Mouse (Mus musculus): ENCODE data around the gene Cacna1b. TPM values are rescaled to one million over a fixed set of nuclear protein-coding genes. Genes with fewer than 3 reads are reported as not detected.

Cacna1b gene
- polyA plus RNA-seq, 1 experiment = 32.9 TPM

DNA sequence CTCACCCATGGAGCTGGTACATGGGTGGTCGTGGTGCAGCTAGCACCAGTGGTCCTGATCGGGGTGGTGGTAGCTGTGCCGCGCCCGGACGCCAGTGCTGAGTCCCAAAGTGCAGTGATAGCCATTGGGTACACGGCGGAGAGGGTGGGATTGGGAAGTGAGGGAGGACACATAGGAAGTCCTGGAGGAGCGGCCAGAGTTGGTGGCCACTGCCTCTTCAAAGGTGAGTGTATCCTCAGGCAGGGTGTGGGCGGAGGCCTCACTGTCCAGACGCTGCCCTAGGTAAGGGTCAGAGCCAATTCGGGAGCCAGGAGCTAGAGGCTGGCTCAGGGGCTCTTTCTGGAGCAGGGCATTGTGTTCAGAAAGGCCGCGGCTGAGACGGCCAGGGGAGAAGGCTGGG lies 156.4 kb downstream of the Cacna1b start:
- no peak overlapping the region for H3K4me3 ChIP-seq (replicated peaks; ENCODE audit: insufficient read depth, low read depth, low read length)
- TF ChIP-seq POLR2A (IDR thresholded peaks at IDR 0.05; ENCODE audit: borderline replicate concordance, insufficient read depth, low read length) = no peak
- TF ChIP-seq CTCF (IDR thresholded peaks at IDR 0.05; ENCODE audit: borderline replicate concordance, insufficient read depth, low read depth, low read length) = no peak
- WGBS = 91% methylated on average over 15 of the region's 15 CpGs
- no peaks in the 10 kb centered on the region for H3K4me1 ChIP-seq (ENCODE audit: control insufficient read depth, insufficient read depth, low read length)
- DNase-seq = no peak
- no peaks in the 10 kb centered on the region for H3K27me3 ChIP-seq (ENCODE audit: control insufficient read depth, insufficient read depth, low read length)
- no peak overlapping the region for H3K27ac ChIP-seq (ENCODE audit: insufficient read depth, low read length)

DNA sequence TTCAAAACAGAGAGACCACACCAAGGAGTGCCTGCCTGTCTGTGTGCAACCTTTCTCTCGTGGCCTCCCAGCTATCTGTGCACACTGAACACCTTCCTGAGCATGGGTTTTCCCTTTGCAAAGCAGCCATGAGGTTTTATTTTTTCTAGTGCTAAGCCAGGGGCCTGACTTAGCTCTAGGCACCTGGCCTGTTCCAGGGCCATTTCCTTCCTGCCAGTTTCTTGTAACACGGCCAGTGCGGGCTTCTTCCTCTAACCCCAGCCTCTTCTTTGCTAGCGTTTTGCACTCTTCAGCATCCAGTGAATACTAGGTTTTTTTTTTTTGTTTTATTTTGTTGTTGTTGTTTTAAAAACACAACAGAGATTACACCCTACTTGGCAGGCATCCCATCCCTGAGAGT lies 157.9 kb downstream of the Cacna1b start:
- WGBS = 76% methylated on average over 4 of the region's 4 CpGs
- no peak for DNase-seq
- H3K4me3 ChIP-seq (replicated peaks; ENCODE audit: insufficient read depth, low read depth, low read length) = no peak overlapping the region
- TF ChIP-seq POLR2A (IDR thresholded peaks at IDR 0.05; ENCODE audit: borderline replicate concordance, insufficient read depth, low read length) (no peak), CTCF (IDR thresholded peaks at IDR 0.05; ENCODE audit: borderline replicate concordance, insufficient read depth, low read depth, low read length) (no peak)
- no peaks in the 10 kb centered on the region for H3K4me1 ChIP-seq (ENCODE audit: control insufficient read depth, insufficient read depth, low read length)
- H3K27ac ChIP-seq (ENCODE audit: insufficient read depth, low read length) = no peak overlapping the region
- no peaks in the 10 kb centered on the region for H3K27me3 ChIP-seq (ENCODE audit: control insufficient read depth, insufficient read depth, low read length)

DNA sequence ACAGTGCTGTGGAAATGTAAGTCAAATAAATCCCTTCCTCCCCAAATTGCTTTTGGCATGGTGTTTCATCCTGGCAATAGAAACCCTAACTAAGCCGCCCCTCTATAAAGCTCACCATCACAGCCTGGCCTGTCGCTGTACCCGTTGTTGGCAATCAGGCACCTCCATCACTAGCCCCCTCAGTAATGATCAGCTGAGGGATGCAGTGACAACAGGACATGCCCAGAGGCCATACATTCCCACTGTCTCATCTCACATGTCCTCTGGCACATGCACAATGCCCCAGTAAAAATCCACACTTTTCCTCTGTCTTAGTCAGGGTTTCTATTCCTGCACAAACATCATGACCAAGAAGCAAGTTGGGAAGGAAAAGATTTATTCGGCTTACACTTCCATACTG lies 173.5 kb downstream of the Cacna1b start:
- Histone ChIP-seq H3K4me1 (ENCODE audit: control insufficient read depth, insufficient read depth, low read length) (no peaks in the 10 kb centered on the region; the same call in 1 of the 2 replicates), H3K27ac (ENCODE audit: insufficient read depth, low read length) (no peak overlapping the region), H3K27me3 (ENCODE audit: control insufficient read depth, insufficient read depth, low read length) (no peaks in the 10 kb centered on the region), H3K4me3 (replicated peaks; ENCODE audit: insufficient read depth, low read depth, low read length) (no peak overlapping the region)
- no peak for TF ChIP-seq POLR2A (IDR thresholded peaks at IDR 0.05; ENCODE audit: borderline replicate concordance, insufficient read depth, low read length)
- WGBS = 58% methylated on average over 4 of the region's 4 CpGs
- DNase-seq = no peak

- Histone ChIP-seq H3K4me1 (ENCODE audit: control insufficient read depth, insufficient read depth, low read length) (no peaks in the 10 kb centered on the region; the same call in 1 of the 2 replicates), H3K4me3 (replicated peaks; ENCODE audit: insufficient read depth, low read depth, low read length) (no peak overlapping the region), H3K27me3 (ENCODE audit: control insufficient read depth, insufficient read depth, low read length) (no peaks in the 10 kb centered on the region), H3K27ac (ENCODE audit: insufficient read depth, low read length) (no peak overlapping the region)
- DNase-seq = no peak
- TF ChIP-seq POLR2A (IDR thresholded peaks at IDR 0.05; ENCODE audit: borderline replicate concordance, insufficient read depth, low read length) = no peak
- no peak for TF ChIP-seq CTCF (IDR thresholded peaks at IDR 0.05; ENCODE audit: borderline replicate concordance, insufficient read depth, low read depth, low read length)
Measured at GRCm38 (mm10) chr2:24587999-24588398, 175.0 kb downstream of the Cacna1b start.

- peak; percentile 54; the same call in 1 of the 2 replicates for TF ChIP-seq CTCF (IDR thresholded peaks at IDR 0.05; ENCODE audit: borderline replicate concordance, insufficient read depth, low read depth, low read length)
- no peak for TF ChIP-seq POLR2A (IDR thresholded peaks at IDR 0.05; ENCODE audit: borderline replicate concordance, insufficient read depth, low read length)
- H3K27me3 ChIP-seq (ENCODE audit: control insufficient read depth, insufficient read depth, low read length) = no peaks in the 10 kb centered on the region
- 20% methylated on average over 3 of the region's 3 CpGs for WGBS
- peak; percentile 20 to 37 for DNase-seq
- no peaks in the 10 kb centered on the region for H3K4me1 ChIP-seq (ENCODE audit: control insufficient read depth, insufficient read depth, low read length)
- no peak overlapping the region for H3K27ac ChIP-seq (ENCODE audit: insufficient read depth, low read length)
- no peak overlapping the region for H3K4me3 ChIP-seq (replicated peaks; ENCODE audit: insufficient read depth, low read depth, low read length)
Measured at GRCm38 (mm10) chr2:24574616-24575015, 188.3 kb downstream of the Cacna1b start.

GRCm38 (mm10) chr2:24570917-24571316 lies 192.0 kb downstream of the Cacna1b start:
- Histone ChIP-seq H3K4me3 (replicated peaks; ENCODE audit: insufficient read depth, low read depth, low read length) (no peak overlapping the region), H3K27ac (ENCODE audit: insufficient read depth, low read length) (no peak overlapping the region), H3K27me3 (ENCODE audit: control insufficient read depth, insufficient read depth, low read length) (no peaks in the 10 kb centered on the region), H3K4me1 (ENCODE audit: control insufficient read depth, insufficient read depth, low read length) (no peaks in the 10 kb centered on the region)
- DNase-seq = no peak
- WGBS = 93% methylated on average over 1 of the region's 1 CpGs
- TF ChIP-seq POLR2A (IDR thresholded peaks at IDR 0.05; ENCODE audit: borderline replicate concordance, insufficient read depth, low read length) (no peak), CTCF (IDR thresholded peaks at IDR 0.05; ENCODE audit: borderline replicate concordance, insufficient read depth, low read depth, low read length) (no peak)

DNA sequence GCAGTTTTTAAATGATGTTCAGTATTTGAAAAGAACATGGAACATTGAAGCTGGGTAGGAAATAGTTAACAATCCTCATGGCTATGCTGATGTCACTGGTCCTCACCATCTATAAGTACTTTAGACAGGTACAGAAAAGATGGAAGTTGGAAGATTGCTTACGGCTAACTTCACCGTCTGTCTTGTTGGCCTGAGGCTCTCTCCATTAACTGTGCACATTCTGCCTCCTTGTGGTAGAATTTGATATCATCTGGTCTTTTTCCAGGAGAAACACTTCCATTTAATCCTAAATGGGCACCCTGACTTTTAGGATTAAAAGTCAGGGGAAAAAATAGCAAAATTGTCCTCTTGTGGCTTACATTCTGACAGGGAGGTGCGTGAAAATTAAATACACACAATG lies 194.4 kb downstream of the Cacna1b start:
- no peaks in the 10 kb centered on the region for H3K27me3 ChIP-seq (ENCODE audit: control insufficient read depth, insufficient read depth, low read length)
- H3K27ac ChIP-seq (ENCODE audit: insufficient read depth, low read length) = no peak overlapping the region
- 23% methylated on average over 3 of the region's 3 CpGs for WGBS
- H3K4me3 ChIP-seq (replicated peaks; ENCODE audit: insufficient read depth, low read depth, low read length) = no peak overlapping the region
- no peaks in the 10 kb centered on the region for H3K4me1 ChIP-seq (ENCODE audit: control insufficient read depth, insufficient read depth, low read length)
- peak in 1 of 2 experiments; percentile 43 for DNase-seq
- TF ChIP-seq POLR2A (IDR thresholded peaks at IDR 0.05; ENCODE audit: borderline replicate concordance, insufficient read depth, low read length) = no peak
- peak; percentile 11; the same call in 1 of the 2 replicates for TF ChIP-seq CTCF (IDR thresholded peaks at IDR 0.05; ENCODE audit: borderline replicate concordance, insufficient read depth, low read depth, low read length)

GRCm38 (mm10) chr2:24562547-24563290 lies 200.2 kb downstream of the Cacna1b start:
- no peak for DNase-seq
- Histone ChIP-seq H3K27ac (ENCODE audit: insufficient read depth, low read length) (no peak overlapping the region), H3K4me3 (replicated peaks; ENCODE audit: insufficient read depth, low read depth, low read length) (no peak overlapping the region), H3K4me1 (ENCODE audit: control insufficient read depth, insufficient read depth, low read length) (no peaks in the 10 kb centered on the region), H3K27me3 (ENCODE audit: control insufficient read depth, insufficient read depth, low read length) (no peaks in the 10 kb centered on the region)
- 73% methylated on average over 7 of the region's 7 CpGs for WGBS
- TF ChIP-seq POLR2A (IDR thresholded peaks at IDR 0.05; ENCODE audit: borderline replicate concordance, insufficient read depth, low read length) (no peak), CTCF (IDR thresholded peaks at IDR 0.05; ENCODE audit: borderline replicate concordance, insufficient read depth, low read depth, low read length) (no peak)

Measured in cerebellum, adult 2 months (tissue).